Mouse (Mus musculus): Measurements from ENCODE around the gene Vmn1r130. TPM values are rescaled to one million over a fixed set of nuclear protein-coding genes. Genes with fewer than 3 reads are reported as not detected.
"Not testable (repeated sequence)": the region's sequence is repeated elsewhere in the genome, so short reads cannot be mapped to it uniquely, and the experiment has no call there.

Gene Vmn1r130
- total RNA-seq (2015) (not detected in 2 replicates), total RNA-seq (2017) (not detected in 2 replicates)

- not testable (repeated sequence) for ATAC-seq (replicated peaks; ENCODE audit: poor library complexity)
Observed at GRCm38 (mm10) chr7:21511480-21511879, at the start of gene Vmn1r130. TSS of gene Vmn1r130 (plus strand) at chr7:21511780.

- not testable (repeated sequence) for ATAC-seq (replicated peaks; ENCODE audit: poor library complexity)
Observed at GRCm38 (mm10) chr7:21545990-21546389, 34.4 kb downstream of the Vmn1r130 start, which contains the start of gene Vmn1r131. TSS of gene Vmn1r131 (minus strand) at chr7:21546090.

Other genes starting within 250 kb of the Vmn1r130 start
- not detected in 2 replicates for gene Vmn1r125, start 239.6 kb upstream of the Vmn1r130 start, total RNA-seq (2015)
- gene Vmn1r125, start 239.6 kb upstream of the Vmn1r130 start, total RNA-seq (2017), result not detected in 2 replicates
- not detected in 2 replicates for gene Vmn1r126, start 210.3 kb upstream of the Vmn1r130 start, total RNA-seq (2015)
- gene Vmn1r126, start 210.3 kb upstream of the Vmn1r130 start, total RNA-seq (2017), result not detected in 2 replicates
- not detected in 2 replicates for gene Vmn1r127, start 191.9 kb upstream of the Vmn1r130 start, total RNA-seq (2015)
- gene Vmn1r127, start 191.9 kb upstream of the Vmn1r130 start, total RNA-seq (2017), result not detected in 2 replicates
- gene Vmn1r128, start 162.4 kb upstream of the Vmn1r130 start, total RNA-seq (2015), result not detected in 2 replicates
- not detected in 2 replicates for gene Vmn1r128, start 162.4 kb upstream of the Vmn1r130 start, total RNA-seq (2017)
- gene Vmn1r129, start 150.5 kb upstream of the Vmn1r130 start, total RNA-seq (2015), result not detected in 2 replicates
- gene Vmn1r129, start 150.5 kb upstream of the Vmn1r130 start, total RNA-seq (2017), result not detected in 2 replicates
- not detected in 2 replicates for gene Gm6882, start 79.0 kb upstream of the Vmn1r130 start, total RNA-seq (2015)
- gene Gm6882, start 79.0 kb upstream of the Vmn1r130 start, total RNA-seq (2017), result not detected in 2 replicates
- not detected in 2 replicates for gene Vmn1r131, start 34.3 kb downstream of the Vmn1r130 start, total RNA-seq (2015)
- gene Vmn1r131, start 34.3 kb downstream of the Vmn1r130 start, total RNA-seq (2017), result not detected in 2 replicates
- gene Vmn1r132, start 102.3 kb downstream of the Vmn1r130 start, total RNA-seq (2015), result not detected in 2 replicates
- not detected in 2 replicates for gene Vmn1r132, start 102.3 kb downstream of the Vmn1r130 start, total RNA-seq (2017)
- not detected in 2 replicates for gene Gm4175, start 249.7 kb downstream of the Vmn1r130 start, total RNA-seq (2015)
- not detected in 2 replicates for gene Gm4175, start 249.7 kb downstream of the Vmn1r130 start, total RNA-seq (2017)